Mouse (Mus musculus) gastrocnemius, postnatal 4 days (tissue): ENCODE results near the gene Spint2. TPM values are rescaled to one million over a fixed set of nuclear protein-coding genes. Genes with fewer than 3 reads are reported as not detected.

ENCODE experiments used
- DNase-seq, 2 experiments: peaks; one replicate each; pipeline ENCODE4 v3.0.0; 2021 to 2022; ENCODE audit warnings: low spot score in 2 of 2, mixed read lengths in 2 of 2
- total RNA-seq, 2 experiments: library from RNA; stranded (reverse); gene quantifications; 2 replicates each; pipeline ENCODE4 v1.2.3; 2021

Spint2 gene
- total RNA-seq, 2 experiments from 2014 or later, result 7.3 to 9.6 TPM

DNA sequence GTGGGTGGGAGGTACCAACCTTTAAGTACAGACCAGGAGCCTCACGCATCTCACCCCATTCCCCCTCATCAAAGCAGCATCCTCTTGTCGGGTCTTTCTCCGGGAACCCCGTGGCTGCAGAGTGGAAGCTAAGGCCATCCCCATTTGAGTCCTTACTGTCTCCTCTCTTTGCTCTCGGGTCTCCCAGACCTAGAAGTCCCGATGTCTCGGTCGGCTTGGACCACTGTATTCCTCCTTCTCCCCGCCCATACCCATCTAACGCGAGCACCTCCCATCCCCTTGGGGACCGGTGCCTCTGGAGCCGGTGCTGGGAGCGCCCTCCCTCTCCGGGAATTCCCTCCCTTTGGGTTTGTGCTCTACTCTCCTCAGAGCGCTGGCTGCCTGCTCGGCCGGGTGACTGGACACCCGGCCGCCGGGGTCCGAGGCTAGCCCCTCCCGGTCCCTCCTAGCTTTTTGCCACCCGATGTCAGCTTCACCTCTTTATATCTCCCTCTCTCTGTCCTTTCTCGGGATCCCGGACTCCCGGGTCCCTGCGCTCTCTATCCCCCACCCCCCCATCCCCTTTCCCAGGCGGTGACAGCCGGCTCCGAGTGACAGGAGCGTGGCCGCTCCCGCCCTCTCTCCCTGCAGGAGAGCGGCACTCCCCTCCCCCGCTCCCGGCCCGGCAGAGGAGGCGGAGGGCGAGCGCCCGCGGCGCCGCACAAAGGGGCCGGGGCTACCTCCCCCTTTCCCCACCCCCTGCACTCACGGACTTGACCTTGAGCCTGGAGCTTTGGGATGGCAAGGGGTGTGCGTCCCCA is 23.0 kb upstream of the Spint2 start:
- no peak for DNase-seq

DNA sequence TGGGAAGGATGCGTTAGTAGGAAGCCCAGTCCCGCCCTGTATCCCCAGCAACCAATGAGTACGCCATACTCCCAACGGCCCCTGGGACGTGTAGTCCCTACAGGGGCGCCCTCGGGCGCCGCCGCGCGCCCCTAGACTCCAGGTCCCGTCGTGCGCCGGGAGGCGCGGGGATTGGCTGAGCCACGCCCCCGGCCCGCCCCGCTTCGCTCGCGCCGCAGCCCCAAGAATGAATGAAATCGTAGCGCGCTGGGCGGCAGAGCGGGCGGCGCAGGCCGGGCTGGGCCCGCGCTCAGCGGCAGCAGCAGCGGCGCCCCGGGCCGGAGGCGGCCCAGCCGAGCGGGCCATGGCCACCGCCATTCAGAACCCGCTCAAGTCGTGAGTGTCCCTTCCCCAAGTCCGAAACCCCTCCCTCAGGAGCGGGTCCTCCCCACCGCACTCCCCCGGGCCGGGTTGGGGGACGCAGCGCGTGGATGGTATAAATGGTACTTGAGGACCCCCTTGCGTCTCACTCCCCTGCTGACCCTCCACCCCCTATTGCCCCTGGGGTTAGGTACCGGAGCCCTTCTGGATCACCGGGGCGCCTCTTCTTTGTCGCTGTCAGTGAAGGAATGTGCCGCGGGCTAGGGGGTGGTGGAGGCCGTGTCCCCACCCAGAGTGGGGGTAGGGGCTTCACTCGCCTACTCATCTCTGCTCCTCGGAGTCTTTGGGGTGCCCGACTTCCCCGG is 22.2 kb upstream of the Spint2 start, which contains the start of gene Dpf1:
TSS of gene Dpf1 (plus strand) at position 214 of the 725 bp plus-strand sequence.
- peak; percentile 64 to 80 for DNase-seq

DNA sequence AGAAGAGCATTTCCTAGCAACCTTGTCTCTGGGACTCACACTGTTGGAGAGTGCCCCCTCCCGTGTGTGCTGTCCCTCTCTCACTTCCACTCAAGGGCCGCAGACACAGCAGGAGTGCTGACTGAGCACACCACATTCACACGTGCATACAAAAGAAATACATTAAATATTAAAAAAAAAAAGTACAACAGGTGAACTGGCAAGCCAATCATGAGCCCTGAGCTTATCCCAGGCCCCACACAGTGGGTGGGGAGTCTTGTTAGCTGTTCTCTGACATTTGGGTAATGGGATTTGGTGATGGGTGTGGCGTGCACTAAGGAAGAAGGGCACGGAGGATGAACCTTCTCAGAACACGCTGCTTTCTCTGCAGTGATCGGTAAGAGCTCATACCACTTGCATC is 20.9 kb upstream of the Spint2 start:
- DNase-seq, result no peak

DNA sequence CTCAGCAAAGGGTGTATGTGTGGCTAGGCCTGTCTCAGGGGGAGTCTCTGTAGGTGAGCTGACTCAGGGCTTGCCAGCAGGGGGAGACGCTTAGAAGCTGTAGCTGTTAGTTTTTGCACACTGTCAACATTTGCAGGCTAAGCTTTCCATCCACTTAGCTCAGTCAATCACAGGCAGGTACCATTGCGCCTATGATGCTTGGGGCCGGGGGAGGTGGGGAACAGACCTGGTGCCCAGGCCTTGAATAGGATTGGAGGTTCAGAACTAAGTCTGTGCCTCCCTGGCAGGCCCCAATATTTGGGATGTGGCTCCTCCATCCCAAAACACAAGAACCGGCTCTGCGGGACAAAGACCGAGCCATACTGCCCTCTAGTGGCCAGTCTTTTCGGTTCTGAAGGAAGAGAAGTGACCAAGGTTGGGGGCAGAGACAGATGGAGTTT is 19.4 kb upstream of the Spint2 start:
- peak in 1 of 2 experiments; percentile 80 for DNase-seq

DNA sequence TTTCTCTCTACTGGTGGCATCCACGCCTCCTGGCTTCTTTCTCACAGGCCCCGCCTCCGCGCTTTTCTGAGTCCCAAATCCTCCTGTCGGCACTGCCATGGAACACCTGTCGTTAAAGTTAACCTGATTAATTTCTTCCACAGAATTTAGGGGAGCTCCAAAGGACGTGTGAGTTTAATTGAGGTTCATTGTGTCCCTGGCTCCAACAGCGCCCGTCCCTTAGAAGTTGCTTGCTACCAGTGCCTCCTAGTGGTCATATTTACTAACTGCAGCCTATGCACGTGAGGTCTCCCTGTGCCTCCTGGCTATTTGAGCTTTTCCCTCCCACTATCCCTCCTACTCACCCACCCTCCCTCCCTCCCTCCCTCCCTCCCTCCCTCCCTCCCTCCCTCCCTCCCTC is 15.3 kb upstream of the Spint2 start:
- peak in 1 of 2 experiments; percentile 62 for DNase-seq

DNA sequence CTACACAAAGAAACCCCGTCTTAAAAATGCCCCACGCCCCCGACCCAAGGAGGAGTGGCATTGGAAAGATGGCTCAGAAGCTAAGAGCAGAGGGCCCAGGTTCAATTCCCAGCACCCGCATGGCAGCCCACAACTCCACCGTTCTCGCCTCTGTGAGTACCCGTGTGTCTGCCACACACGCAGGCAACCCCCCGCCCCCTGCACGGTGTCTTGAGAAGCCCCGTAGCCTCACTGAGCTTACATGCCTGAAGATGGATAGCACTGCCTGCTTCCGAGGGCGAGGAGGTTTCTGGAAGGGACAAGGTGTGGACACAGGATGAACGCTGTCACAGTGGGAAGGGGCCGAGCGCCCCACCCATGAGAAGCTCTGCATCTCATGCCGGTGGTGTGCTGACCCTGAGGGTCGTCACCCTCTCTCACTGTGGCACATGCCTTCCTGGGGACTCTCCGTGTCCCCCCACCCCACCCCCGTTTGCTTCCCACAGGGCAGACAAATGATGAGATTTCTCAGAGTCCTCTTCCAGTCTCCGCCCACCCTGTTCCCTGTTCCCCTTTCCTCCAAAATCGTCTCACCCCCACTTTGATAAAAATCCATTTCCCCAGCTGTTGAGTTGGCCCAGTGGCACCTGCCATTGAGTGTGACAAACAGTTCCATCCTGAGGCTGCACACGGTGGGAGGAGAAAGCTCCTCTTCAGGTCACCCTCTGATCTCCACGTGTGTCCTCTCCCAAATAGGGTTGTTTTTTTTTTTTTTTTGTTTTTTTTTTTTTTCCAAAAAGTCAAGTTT is 14.3 kb upstream of the Spint2 start:
- DNase-seq, result no peak

DNA sequence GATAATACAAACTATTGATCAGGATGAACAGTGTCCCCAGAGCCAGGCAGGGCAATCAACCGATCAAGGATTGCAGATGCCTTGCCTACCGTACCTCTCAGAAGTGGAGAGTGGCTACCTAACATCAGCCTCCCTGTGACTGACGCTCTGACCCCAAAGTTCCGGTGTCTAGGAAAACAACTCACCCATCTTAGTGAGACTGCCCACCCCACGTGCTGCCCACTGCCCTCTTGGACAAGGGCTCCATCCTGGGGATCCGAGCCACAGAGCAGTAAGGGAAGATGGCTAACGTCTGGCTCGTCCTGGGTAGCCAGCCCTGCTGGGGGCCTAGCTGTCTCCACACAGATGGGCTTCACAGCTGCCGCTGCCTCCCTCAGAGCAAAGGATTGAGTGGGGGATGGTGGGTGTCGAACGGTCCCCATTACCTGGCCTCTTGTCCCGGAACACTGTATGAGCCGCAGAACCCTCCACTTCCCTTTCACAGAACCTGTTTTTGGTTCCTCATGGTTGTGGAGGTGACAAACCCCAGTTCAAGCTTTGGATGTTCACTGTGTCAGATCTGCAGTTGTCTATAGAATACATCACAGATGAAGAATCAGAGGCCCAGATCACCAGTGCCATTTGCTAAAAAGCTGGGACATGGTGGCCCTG is 12.5 kb upstream of the Spint2 start:
- DNase-seq, result no peak

DNA sequence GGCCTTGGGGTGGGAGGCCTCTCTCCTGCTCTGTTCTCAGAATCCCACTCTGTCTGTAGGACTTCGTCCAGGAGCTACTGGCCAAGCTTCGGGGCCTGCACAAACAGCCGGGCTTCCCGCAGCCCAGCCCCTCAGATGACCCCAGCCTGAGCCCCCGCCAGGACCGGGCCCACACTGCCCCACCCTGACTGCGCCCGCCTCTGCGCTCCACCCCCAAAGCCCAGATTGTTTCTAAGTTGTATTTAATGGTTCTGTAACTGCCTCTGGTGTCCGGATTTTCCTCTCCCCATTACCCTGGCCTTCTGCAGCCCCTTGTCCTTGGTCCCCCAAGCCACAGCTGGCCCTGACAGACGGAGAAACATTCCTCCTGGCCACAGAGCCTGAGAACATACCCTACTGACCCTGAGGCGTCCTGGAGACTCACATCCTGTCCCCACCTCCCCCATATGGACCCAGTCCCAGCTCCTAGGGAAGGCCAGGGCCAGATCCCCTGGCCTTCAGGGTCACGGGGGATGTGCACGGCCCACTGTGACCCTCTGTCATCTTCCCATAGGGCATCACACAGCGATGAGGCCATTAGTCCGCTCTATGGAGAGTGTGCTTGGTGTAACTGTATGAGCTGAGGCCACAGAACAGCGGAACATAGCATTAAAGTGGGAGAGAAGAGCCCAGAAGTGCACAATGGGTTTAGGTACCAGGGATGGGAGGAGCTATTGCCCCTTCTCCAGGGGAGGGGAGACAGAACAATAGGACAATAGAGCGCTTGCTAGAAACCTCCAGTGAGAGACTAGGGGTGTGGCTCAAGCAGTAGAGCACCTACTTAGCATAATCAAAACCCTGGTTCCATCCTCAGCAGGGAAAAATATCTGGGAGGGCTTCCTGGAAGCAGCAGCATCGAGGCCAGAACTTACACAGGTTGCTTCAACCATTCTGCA is 11.7 kb upstream of the Spint2 start:
- DNase-seq, result peak in 1 of 2 experiments; percentile 69

DNA sequence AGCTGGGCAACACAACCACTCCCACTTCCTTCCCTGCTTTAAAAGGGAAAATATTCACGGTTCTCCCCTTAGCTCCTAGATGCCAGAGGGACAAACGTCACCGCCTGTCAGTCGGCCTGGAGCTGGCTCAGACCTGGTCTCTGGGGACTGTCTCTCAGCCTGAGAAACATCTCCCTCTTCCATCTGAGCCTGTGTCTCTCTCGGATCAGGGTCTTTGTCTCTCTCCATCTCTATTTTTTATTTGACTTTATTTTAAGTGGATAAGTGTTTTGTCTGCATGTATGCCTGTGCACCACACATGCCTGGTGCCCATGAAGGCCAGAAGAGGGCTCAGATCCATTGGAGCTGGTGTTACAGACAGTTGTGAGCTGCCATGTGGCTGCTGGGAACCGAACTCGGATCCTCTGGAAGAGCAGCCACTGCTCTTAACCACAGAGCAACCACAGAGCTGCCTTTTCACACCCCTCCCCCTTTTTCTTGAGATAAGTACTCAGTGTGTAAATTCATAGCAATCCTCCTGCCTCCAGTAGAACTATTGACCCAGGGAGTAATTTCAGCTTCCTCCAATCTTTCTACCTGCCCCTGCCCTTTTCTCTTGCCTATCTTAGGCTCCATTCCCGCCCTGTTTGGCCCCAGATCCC is 10.9 kb upstream of the Spint2 start:
- DNase-seq, result no peak

DNA sequence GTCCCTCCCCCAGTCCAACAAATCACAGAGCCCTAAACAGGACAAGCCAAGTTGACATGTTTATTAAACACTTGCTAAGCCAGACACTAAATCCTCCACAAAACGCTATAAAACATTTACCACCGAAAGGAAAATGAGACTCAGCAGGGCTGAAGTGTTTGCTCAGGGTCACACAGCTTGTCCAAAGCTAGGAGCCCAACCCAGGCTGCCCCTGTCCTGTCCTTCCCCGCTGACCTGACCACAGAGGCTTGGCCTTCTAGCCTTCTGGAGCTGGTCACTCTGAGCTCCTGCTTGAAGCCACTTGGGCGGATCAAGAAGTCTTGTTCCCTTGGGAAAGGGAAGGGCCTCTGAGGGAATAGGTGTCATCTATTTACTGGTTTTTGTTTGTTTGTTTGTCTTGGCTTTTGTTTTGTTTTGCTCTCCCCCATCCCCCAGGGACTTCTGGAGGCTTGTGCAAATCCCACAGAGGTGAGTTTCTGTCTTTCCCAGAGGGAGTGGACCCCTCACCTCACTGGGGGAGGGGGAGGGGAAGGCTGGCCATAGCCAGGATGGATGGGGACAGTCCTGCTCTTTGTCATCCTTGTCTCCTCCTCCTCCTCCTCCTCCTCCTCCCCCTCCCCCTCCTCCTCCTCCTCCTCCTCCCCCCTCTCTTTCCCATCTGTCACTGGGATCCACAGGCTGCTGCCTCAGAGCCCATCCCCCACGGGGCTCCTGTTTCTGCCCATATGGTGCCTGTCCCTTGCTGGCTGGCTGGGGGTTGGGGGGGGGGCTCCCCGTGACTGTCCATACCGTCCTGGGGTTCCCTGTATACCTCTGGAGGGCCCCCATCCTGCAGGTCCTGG is 10.1 kb upstream of the Spint2 start:
- no peak for DNase-seq

DNA sequence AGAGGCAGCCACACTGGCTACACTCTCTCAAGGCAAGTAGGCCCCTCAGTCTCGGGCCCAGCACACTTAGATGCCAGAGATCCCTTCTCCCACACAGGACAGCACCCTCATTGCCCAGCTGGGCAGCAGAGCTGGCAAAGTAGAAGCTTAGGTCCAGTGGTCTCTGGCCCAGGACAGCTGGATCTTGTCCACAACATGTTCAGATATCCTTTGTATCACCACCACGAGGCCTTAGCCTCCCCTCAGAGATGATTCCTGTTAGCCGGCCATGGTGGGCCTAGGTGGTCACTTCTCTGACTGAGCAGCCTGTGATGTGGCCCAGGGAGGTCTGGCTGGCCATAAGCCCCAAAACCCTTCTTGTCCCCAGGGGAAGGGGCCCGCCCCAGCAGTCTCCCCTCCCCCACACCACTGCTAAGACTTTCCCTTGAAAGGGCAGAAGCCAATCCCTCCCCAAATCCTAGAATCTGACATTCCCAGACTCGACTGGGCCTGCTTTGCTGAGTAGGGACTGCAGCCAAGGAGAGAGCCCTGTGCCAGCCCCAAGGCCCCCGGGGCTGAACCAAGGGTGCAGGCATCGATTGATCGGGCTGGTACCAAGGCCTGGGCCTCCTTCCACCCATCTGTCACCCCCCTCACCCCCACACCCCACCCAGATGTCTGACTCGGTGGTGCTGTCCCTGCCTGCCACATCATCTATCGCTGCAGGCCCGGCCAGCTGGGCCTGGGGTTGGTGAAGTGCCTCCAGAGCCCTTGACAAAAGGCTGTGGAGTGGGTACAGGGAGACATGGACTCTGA is 9.2 kb upstream of the Spint2 start:
- DNase-seq, result no peak

DNA sequence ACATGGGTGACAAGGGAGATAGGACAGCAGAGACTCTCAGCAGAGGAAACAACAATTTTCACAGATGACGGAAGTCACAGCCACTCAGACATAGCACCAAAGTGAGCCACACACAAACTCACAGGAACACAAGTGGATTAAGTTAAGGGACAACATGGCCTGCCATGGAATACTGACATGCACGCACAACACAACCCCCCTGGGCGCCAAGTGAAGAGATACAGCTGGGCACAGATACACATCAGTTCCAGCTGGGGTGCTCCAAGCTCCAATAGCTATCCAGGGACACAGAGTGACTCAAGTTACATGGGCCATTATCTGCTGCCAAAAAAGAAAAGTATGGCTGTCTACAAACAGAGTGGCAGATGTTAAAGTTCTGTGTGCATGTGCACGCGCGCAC is 8.1 kb upstream of the Spint2 start:
- no peak for DNase-seq

DNA sequence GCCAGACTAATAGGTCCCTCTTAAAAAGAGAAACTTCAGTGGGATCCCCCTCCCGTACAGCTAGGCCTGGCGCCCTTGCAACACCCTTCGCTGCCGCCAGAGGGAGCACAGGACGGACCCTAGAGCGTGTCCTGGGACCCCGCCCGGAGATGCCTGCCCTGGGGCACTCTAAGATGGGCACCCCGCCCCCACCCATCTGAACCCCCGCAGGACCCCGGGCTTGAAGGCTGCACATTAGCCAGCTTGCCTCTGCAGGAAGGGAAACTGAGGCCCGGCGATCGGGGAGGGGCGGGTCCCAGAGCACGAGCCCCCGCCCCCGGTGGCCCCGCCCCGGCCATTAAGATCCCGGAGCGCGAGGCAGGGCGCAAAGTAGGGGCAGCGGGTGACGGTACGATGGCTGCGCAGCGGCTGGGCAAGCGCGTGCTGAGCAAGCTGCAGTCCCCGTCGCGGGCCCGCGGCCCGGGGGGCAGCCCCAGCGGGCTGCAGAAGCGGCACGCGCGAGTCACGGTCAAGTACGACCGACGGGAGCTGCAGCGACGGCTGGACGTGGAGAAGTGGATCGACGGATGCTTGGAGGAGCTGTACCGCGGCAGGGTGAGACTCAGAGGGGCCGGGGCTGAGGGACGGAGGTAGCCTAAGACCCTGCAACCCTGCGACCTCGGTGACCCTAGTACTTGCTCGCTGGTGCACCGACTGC is 7.4 kb upstream of the Spint2 start, which contains the start of gene Ppp1r14a:
TSS of gene Ppp1r14a (plus strand) at position 367 of the 697 bp plus-strand sequence.
- peak; percentile 79 to 85 for DNase-seq

DNA sequence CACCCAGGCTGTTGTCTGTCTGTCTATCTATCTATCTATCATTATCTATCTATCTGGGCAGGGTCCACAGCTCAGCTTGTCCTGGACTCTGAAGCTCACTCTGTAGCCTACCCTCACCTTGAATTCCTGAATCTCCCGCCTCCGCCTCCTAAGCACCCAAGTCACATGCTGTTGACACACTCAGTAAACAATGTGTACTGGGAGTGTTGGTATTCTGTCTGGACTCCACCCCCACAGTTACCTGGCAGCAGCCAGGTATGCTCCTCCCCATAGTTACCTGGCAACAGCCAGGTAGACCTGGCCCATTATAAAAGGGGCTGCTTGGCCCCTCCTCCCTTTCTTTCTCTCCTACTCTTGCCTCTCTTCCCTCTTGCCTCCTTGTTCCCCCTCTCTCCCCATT is 6.4 kb upstream of the Spint2 start:
- no peak for DNase-seq

DNA sequence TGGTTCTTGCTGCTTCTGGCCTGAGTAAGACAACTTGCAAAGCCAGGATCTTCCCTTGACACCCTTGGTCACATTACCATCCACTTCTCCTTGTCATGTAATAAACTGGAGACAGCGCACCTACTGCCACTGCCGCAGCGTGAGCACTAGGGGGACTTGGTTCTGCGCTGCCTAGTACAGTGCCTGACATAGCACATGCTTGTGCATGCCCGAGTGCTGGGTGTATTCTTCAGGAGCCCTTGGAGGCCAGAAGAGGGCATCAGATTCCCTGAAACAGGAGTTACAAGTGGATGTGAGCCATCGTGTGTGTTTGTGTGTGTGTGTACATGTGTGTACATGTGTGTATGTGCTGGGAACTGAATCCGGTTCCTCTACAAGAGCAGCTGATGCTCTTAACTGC is 5.8 kb upstream of the Spint2 start:
- no peak for DNase-seq

DNA sequence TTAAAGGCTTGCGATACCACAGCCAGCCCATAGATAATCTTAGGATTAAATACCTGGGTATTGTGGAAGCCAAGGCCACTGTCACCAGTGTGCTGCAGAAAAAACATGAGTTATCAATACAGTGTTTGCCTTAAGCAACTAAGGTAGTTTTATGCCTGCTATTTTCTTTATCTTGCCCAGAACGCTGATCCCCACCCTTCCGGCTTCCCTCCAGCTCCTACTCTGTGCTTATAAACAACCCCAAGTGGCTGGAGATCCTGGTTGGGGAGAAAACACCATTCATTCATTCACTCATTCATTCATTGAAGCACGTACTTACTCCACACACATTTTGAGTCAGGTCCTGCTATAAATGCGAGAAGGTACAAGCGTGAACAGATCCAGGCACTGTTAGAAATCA is 2.8 kb upstream of the Spint2 start:
- DNase-seq, result no peak

DNA sequence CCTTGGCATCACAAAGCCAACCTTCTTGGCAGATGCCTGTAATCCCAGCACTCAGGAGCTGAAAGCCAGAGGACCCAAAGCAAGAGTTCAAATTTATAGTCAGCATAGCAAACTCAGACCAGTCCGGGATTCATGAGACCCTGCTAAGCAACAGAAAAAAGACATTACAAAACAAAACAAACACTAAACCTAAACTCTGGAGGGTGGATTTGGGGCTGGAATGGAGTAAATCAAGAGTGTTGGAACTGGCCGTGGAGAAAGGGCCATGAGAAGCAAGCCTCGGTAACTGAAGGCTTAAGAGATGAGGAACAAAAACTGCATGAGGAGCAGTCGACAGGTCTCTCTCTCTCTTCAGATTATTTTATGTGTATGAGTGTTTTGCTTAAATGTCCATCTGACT is 2.2 kb upstream of the Spint2 start:
- no peak for DNase-seq
